Mouse (Mus musculus): ENCODE data around the gene Pcca.
A peak's percentile ranks its signal among the peaks of the same experiment; 100 is the strongest.

Pcca gene

GRCm38 (mm10) chr14:122835487-122836190 lies 301.5 kb downstream of the Pcca start:
- no peak for DNase-seq (ENCODE audit: low spot score in 2 of 2)

GRCm38 (mm10) chr14:122836221-122836620 lies 302.1 kb downstream of the Pcca start:
- no peak for DNase-seq (ENCODE audit: low spot score in 2 of 2)

GRCm38 (mm10) chr14:122837018-122837417 lies 302.9 kb downstream of the Pcca start:
- no peak for DNase-seq (ENCODE audit: low spot score in 2 of 2)

- DNase-seq (ENCODE audit: low spot score in 2 of 2) = no peak
These were observed 318.5 kb downstream of the Pcca start for GRCm38 (mm10) chr14:122852506-122853057.

GRCm38 (mm10) chr14:122859792-122860191 lies 325.7 kb downstream of the Pcca start:
- no peak for DNase-seq (ENCODE audit: low spot score in 2 of 2)

- DNase-seq (ENCODE audit: low spot score in 2 of 2) = peak; percentile 54 to 57
These were observed 328.5 kb downstream of the Pcca start for GRCm38 (mm10) chr14:122862623-122863022.

GRCm38 (mm10) chr14:122865462-122866129 lies 331.5 kb downstream of the Pcca start:
- DNase-seq (ENCODE audit: low spot score in 2 of 2) = no peak

GRCm38 (mm10) chr14:122867531-122868285 lies 333.6 kb downstream of the Pcca start:
- peak in 1 of 2 experiments; percentile 32 for DNase-seq (ENCODE audit: low spot score in 2 of 2)

GRCm38 (mm10) chr14:122869831-122870230 lies 335.7 kb downstream of the Pcca start:
- DNase-seq (ENCODE audit: low spot score in 2 of 2) = no peak

GRCm38 (mm10) chr14:122871841-122872580 lies 337.9 kb downstream of the Pcca start:
- DNase-seq (ENCODE audit: low spot score in 2 of 2) = no peak

- DNase-seq (ENCODE audit: low spot score in 2 of 2) = no peak
These were observed 338.5 kb downstream of the Pcca start for GRCm38 (mm10) chr14:122872612-122873011.

GRCm38 (mm10) chr14:122875056-122875455 lies 340.9 kb downstream of the Pcca start:
- peak in 1 of 2 experiments; percentile 30 for DNase-seq (ENCODE audit: low spot score in 2 of 2)

- no peak for DNase-seq (ENCODE audit: low spot score in 2 of 2)
These were observed 341.5 kb downstream of the Pcca start for GRCm38 (mm10) chr14:122875636-122876035.

GRCm38 (mm10) chr14:122876163-122876562 lies 342.0 kb downstream of the Pcca start:
- DNase-seq (ENCODE audit: low spot score in 2 of 2) = peak; percentile 91

GRCm38 (mm10) chr14:122876723-122877122 lies 342.6 kb downstream of the Pcca start:
- DNase-seq (ENCODE audit: low spot score in 2 of 2) = no peak

GRCm38 (mm10) chr14:122877787-122878186 lies 343.7 kb downstream of the Pcca start:
- DNase-seq (ENCODE audit: low spot score in 2 of 2) = no peak

GRCm38 (mm10) chr14:122880291-122880690 lies 346.2 kb downstream of the Pcca start:
- no peak for DNase-seq (ENCODE audit: low spot score in 2 of 2)

- no peak for DNase-seq (ENCODE audit: low spot score in 2 of 2)
These were observed 347.6 kb downstream of the Pcca start for GRCm38 (mm10) chr14:122881699-122882098.

GRCm38 (mm10) chr14:122882201-122882639 lies 348.1 kb downstream of the Pcca start:
- no peak for DNase-seq (ENCODE audit: low spot score in 2 of 2)

- DNase-seq (ENCODE audit: low spot score in 2 of 2) = no peak
These were observed 348.8 kb downstream of the Pcca start for GRCm38 (mm10) chr14:122882795-122883409.

- no peak for DNase-seq (ENCODE audit: low spot score in 2 of 2)
These were observed 349.3 kb downstream of the Pcca start for GRCm38 (mm10) chr14:122883410-122883806.

All from right cerebral cortex, postnatal 10 days (tissue).